Mouse (Mus musculus) gastrocnemius, postnatal 4 days (tissue): ENCODE results near the gene Rnf8. TPM values are rescaled to one million over a fixed set of nuclear protein-coding genes. Genes with fewer than 3 reads are reported as not detected.
A peak's percentile ranks its signal among the peaks of the same experiment; 100 is the strongest.
"Not testable (repeated sequence)": the region's sequence is repeated elsewhere in the genome, so short reads cannot be mapped to it uniquely, and the experiment has no call there.

Experiments
- DNase-seq, 2 experiments: peaks; one replicate each; pipeline ENCODE4 v3.0.0; 2021 to 2022; ENCODE audit warnings: low spot score in 2 of 2, mixed read lengths in 2 of 2
- long read RNA-seq, 2 experiments: library from polyadenylated mRNA; stranded (forward); transcript quantifications; one replicate each; pipeline ENCODE4 v2.0.0; 2021
- total RNA-seq, 2 experiments: library from RNA; stranded (reverse); gene quantifications; 2 replicates each; pipeline ENCODE4 v1.2.3; 2021

The Rnf8 gene
- 10 to 100 TPM; 36.3 to 37.6 TPM for total RNA-seq
- long read RNA-seq, experiment 1, full-length matches to known transcripts, result 90 of 97 reads
- long read RNA-seq, experiment 1, partial matches to known transcripts, result 2 of 97 reads
- long read RNA-seq, experiment 1, other reads (novel, unspliced or antisense), result 5 of 97 reads
- long read RNA-seq, experiment 2, full-length matches to known transcripts, result 80 of 84 reads
- long read RNA-seq, experiment 2, partial matches to known transcripts, result 1 of 84 reads
- long read RNA-seq, experiment 2, other reads (novel, unspliced or antisense), result 3 of 84 reads

- peak; percentile 91 to 94 for DNase-seq
Observed at GRCm38 (mm10) chr17:29614115-29615023, at the start of gene Rnf8, which contains the start of gene Gm28043. Rnf8 (plus strand) TSS chr17:29614790. Gm28043 (plus strand) TSS chr17:29614876.

GRCm38 (mm10) chr17:29565521-29565920, 49.1 kb upstream of the Rnf8 start:
- no peak for DNase-seq

DNA sequence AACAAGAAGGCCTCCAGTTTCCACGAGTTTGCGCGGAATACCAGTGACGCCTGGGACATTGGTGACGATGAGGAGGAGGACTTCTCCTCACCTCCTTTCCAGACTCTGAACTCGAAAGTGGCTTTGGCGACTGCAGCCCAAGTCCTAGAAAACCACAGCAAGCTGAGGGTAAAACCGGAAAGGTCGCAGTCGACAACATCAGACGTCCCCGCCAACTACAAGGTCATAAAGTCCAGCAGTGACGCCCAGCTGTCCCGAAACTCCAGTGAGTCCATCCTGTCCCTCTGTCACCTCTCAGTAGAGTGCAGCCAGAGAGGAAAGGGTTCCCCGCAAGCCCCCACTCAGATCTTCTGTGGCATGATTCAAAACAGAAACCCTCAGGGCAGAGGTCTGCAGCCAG, 46.2 kb upstream of the Rnf8 start:
- no peak for DNase-seq

DNA sequence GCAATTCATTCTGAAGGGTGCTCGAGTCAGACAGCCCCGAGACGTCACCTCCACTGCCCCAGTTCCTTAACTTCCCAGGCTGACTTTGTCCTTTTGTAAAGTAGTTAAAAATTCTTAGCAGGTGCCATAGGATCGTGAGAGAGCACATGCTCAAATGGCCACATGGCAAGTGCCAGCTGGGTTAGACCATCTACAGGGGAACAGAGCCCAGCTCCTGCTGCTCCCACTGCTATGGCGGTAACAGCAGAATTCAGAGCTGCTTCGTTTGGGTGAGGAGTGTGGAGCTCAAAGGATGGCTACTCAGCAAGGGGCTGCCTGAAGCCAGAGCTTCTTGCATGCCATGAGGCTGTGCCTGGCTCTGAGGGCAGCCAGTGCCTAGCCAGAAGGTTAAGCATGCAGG, 44.8 kb upstream of the Rnf8 start:
- DNase-seq, result no peak

DNA sequence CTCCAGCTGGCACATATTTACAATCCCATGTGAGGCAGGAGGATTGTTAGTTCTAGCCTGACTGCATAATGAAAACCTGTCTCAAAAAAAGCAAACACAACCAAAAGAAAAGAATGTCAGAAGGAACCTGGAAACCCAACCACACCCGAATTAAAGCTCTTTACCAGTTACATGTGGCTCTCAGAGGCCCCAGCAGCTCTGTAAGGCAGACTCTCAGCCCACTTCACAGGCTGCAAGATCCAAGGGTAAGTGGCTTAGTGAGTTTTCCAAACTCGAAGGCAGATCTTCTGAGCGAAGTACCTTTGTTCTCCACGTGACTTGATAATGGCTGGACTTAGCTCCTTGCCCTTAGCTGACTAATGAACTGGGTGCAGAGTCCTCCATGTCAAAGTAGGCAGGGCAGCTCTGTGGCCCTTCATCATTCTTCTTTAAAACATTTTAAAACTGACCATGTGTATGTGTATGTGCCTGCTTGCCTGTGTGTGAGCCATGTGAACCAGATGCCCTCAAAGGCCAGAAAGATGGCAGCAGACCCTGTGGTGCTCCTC, 34.9 kb upstream of the Rnf8 start:
- no peak for DNase-seq

GRCm38 (mm10) chr17:29583569-29583968, 31.0 kb upstream of the Rnf8 start:
- no peak for DNase-seq

DNA sequence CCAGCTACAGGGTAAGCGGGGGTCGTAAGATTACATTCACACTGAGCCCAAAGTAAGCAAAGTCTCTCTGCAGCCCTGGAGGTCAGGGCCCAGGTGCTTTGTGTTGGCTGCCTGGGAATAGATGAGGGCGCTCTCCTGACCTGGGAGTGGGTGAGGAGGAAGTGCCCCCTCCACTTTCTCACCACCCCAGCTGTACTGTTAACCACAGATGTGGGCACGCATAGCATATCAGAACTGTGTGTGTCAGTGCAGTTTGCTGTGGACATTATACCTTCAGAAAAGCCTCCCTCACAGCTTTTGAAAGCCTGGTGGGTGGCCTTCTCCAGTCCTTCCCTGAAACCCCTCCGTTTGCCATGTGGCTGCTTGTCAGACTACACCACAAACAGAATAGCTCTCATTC, 30.3 kb upstream of the Rnf8 start:
- DNase-seq, result no peak

DNA sequence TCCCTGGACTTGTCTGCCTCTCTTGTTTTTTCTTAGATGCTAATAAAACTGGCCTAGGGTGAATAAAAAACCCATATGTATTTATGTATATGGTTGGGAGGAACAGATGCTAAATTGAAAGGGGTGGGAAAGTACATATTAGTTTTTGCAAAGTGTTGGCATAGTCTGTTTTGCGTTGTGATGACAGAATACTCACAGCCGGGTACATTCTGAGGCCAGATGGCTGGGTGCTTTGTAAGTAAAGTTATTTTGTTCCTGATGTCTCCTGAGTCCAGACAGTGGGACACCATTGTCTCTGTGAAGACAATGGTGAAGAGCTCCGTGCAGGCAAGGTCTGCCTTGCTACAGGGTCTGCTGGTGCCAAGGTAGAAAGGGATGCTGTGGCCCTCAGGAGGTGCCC, 29.9 kb upstream of the Rnf8 start:
- no peak for DNase-seq

GRCm38 (mm10) chr17:29585446-29585845, 29.1 kb upstream of the Rnf8 start:
- no peak for DNase-seq

GRCm38 (mm10) chr17:29586921-29587320, 27.7 kb upstream of the Rnf8 start:
- DNase-seq, result no peak

DNA sequence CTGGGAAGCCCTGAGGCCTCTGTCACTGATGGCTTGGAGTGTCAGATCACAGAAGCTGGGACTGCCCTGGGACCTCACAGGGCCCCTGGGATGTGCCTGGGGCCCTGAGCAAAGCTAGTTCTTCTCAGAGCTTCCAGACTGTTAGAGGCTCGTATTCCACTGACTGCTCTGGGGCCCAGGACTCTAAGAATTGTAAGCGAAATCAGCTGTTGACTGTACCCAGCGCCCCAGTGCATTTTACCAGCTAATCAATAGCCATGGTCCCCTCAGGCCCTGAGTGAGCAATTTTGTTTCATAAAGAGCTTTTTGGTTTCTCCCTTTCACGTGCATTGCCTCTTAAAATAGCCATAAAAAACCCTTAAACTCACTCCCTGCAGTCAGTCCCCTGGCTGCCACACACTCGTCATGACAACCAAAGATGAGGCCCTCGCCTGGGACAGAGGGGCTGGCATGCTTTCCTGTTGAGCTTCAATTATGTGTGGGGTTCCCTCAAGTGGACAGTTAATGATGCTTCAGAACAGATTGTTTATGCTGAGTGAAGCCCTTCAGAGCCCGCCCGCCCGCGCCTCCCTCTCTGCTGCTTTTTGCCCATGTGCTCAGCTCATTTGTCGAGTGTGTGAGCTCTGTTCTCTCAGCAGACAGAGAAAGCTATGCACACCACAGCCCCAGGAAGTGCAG, 25.2 kb upstream of the Rnf8 start:
- DNase-seq, result no peak

DNA sequence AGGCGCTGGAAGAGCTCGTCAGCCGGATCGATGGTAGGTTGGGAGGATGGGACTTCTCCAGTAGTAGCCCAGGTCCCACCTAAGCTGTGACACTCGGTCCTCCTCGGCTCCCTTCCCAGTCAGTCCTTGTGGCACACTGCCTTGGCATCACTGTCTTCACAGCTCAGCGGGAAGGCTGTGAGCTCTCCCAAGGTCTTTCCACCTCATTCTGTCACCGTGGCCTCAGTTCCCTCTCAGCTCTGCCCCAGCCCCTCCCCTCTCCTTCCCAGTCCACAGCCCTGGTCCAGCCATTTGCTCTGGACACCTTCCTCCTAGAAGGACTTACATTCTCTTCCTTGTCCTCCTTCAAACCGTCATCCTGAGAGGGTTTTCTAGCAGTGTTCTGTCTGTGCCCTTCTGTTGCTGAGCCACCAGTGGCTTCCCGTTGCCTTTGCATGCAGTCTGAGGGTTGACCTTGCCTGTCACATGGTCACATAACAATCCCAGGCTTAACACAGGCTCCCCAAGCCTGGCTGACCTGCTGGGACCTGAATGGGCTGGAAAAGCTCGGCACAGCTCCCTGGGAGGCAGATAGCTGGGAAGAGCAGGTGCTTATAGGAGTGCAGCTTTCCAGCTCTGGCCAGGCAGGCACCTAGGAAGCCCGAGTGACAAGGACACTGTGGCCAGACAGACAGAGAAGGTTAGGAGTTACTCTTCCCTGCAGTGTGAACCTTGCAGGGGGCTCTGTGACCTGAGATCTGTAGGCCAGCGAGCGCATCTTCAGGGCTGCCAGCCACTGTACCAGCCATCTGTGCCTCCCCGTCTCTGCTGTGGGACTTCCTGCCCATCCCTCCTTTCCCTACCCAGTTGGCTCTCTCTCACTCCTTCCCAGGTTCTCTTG, 18.5 kb upstream of the Rnf8 start:
- no peak for DNase-seq

- DNase-seq, result no peak
Observed at GRCm38 (mm10) chr17:29596771-29597132, 17.8 kb upstream of the Rnf8 start.

DNA sequence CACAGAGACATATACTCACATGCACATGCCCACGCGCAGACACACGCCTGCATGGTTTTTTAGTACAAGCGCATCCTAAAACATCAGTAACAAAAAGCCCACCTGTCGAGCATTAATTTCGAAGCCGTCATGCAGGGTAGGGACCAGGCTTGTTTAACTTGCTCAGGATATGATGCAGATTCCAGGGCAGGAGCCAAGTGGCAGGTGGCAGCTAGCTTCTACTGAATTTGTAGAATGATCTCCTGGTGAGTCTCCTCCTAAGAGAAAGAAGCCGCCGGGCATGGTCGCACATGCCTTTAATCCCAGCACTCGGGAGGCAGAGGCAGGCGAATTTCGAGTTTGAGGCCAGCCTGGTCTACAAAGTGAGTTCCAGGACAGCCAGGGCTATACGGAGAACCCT, 15.5 kb upstream of the Rnf8 start:
- no peak for DNase-seq

- no peak for DNase-seq
Observed at GRCm38 (mm10) chr17:29599537-29599936, 15.1 kb upstream of the Rnf8 start.

- no peak for DNase-seq
Observed at GRCm38 (mm10) chr17:29601391-29601790, 13.2 kb upstream of the Rnf8 start.

DNA sequence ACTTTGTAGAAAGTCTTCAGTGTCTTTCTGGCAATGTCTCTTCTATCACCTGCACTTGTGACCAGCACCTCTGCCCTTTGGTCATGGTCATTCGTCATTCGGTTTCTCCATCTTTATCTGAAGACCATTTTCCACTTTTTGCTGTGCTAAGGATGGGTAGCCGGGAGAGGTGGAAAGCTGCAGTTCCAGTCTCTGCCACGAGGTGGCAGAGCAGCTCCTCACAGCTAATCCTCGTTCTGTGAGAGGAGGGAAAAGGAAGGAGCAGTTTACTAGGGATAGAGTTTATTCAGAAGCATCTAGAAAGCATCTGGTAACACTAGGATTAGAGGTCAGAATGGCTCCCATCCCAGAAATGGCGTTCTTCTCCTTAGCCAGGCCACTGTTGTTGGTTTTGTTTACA, 11.3 kb upstream of the Rnf8 start:
- DNase-seq, result peak; percentile 70 to 77

DNA sequence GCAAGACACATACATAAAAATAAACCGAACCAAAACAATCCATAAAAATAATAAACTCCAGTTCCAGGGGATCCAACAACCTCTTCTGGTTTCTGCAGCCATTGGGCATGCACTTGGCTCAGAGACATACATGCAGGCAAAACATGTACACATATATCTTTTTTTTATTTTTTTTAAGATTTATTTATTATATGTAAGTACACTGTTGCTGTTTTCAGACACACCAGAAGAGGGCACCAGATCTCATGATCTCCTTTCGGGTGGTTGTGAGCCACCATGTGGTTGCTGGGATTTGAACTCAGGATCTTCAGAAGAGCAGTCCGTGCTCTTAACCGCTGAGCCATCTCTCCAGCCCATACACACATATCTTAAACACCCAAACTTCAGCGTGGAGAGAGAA, 1.1 kb upstream of the Rnf8 start:
- not testable (repeated sequence) for DNase-seq

- DNase-seq, result no peak
Observed at GRCm38 (mm10) chr17:29615024-29615551, 498 bp downstream of the Rnf8 start.

GRCm38 (mm10) chr17:29615616-29616015, 1.0 kb downstream of the Rnf8 start:
- no peak for DNase-seq
